Mouse (Mus musculus): ENCODE data around the gene Selenoi. TPM values are rescaled to one million over a fixed set of nuclear protein-coding genes. Genes with fewer than 3 reads are reported as not detected.

Gene Selenoi
- 69.2 TPM for polyA plus RNA-seq (2014; fragmentation: Illumina TruSeq; extraction: RNeasy Lipid Tissue Mini Kit (QIAGEN cat#74804); ENCODE audit: low read depth, low replicate concordance)

DNA sequence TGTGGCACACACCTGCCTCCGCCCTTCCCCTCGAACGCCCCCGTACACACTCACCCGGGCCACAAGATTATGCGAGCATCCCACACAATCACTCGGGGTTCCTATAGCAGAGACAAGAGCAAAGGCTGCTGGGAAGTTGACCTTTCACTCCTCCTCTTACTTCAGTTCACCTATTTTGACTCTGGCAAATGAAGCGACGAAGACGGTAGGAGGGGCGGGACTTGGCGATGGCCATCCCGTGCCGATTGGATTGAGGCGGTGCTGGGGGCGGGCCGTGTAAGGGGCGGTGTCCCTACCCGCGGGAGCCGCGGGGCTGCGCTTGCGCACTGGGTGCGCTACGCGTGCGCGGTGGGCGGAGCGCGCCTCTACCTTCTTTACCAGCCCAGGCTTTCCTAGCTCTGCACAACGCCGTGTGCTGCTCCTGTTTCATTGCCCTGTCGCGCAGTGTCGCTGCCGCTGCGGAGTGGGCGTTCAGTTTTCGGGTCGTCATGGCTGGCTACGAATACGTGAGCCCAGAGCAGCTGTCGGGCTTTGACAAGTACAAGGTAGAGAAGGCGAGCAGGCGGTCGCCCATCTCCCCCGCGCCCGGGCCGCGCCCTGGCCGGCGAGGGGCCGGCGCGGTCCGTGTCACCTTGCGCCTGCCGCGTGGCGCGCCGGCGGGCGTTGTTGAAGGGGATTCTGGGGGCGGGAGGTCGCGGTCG, at the start of gene Selenoi:
Gene Selenoi, plus strand, starts transcription at position 311 of the 701 bp plus-strand sequence.

DNA sequence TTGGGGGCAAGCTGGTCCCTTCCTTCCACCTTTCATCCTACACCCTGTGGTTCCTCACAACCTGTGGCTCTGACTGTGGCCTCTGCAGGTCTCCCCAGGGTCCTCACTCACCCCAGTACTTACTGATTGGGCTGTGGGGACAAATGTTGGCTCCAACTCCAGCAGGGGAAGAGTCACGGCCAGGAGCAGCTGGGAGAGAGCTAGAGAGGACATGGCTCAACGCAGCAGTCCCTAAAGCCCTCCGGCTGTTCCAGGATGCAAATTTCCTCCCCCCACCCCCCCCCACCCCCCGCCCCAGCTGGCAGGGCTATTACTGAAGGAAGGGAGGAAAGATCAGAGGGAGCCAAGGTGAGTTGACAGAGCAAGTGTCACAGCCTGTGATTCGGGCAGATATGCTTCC, 26.9 kb upstream of the Selenoi start, which contains the start of gene Adgrf3:
Gene Adgrf3, minus strand, starts transcription at position 230 of the 400 bp plus-strand sequence.

DNA sequence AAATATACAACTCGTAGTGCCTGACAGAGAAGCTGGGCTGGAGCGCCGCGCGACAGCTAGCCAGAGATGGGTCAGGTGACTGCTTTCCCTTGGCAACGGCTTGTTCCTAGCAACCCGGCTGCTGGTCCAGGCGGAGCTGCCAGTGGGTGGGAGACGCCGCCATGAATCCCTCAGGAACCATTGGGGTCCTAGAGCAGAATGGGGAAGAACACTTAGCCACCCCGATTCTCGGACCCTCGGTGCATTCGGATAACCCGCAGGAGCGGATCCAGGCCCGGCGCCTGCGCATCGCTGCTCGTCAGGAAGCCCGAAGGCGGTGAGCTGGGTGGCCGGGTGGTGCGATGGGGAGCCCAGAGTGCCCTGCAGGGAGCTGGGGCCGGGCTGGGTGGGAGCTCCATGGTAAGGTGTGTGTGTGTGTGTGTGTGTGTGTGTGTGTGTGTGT, 48.9 kb downstream of the Selenoi start, which contains the start of gene Drc1:
Gene Drc1, plus strand, starts transcription at position 98 of the 442 bp plus-strand sequence.

Other genes with a start within 250 kb of the Selenoi start
- gene Il6, start 219.5 kb upstream of the Selenoi start, polyA plus RNA-seq (2014; fragmentation: Illumina TruSeq; extraction: RNeasy Lipid Tissue Mini Kit (QIAGEN cat#74804); ENCODE audit: low read depth, low replicate concordance), result not detected
- gene Tyms, start 159.0 kb upstream of the Selenoi start, polyA plus RNA-seq (2014; fragmentation: Illumina TruSeq; extraction: RNeasy Lipid Tissue Mini Kit (QIAGEN cat#74804); ENCODE audit: low read depth, low replicate concordance), result 5.3 TPM
- 0.08 TPM for gene Garem2, start 127.4 kb upstream of the Selenoi start, polyA plus RNA-seq (2014; fragmentation: Illumina TruSeq; extraction: RNeasy Lipid Tissue Mini Kit (QIAGEN cat#74804); ENCODE audit: low read depth, low replicate concordance)
- gene 3110082J24Rik, start 126.5 kb upstream of the Selenoi start, polyA plus RNA-seq (2014; fragmentation: Illumina TruSeq; extraction: RNeasy Lipid Tissue Mini Kit (QIAGEN cat#74804); ENCODE audit: low read depth, low replicate concordance), result not detected
- gene Hadha, start 77.4 kb upstream of the Selenoi start, polyA plus RNA-seq (2014; fragmentation: Illumina TruSeq; extraction: RNeasy Lipid Tissue Mini Kit (QIAGEN cat#74804); ENCODE audit: low read depth, low replicate concordance), result 220 TPM
- gene Hadhb, start 77.3 kb upstream of the Selenoi start, polyA plus RNA-seq (2014; fragmentation: Illumina TruSeq; extraction: RNeasy Lipid Tissue Mini Kit (QIAGEN cat#74804); ENCODE audit: low read depth, low replicate concordance), result 337 TPM
- 4.8 TPM for gene Adgrf3, start 26.9 kb upstream of the Selenoi start, polyA plus RNA-seq (2014; fragmentation: Illumina TruSeq; extraction: RNeasy Lipid Tissue Mini Kit (QIAGEN cat#74804); ENCODE audit: low read depth, low replicate concordance)
- 61.7 TPM for gene Drc1, start 48.8 kb downstream of the Selenoi start, polyA plus RNA-seq (2014; fragmentation: Illumina TruSeq; extraction: RNeasy Lipid Tissue Mini Kit (QIAGEN cat#74804); ENCODE audit: low read depth, low replicate concordance)
- gene Otof, start 229.4 kb downstream of the Selenoi start, polyA plus RNA-seq (2014; fragmentation: Illumina TruSeq; extraction: RNeasy Lipid Tissue Mini Kit (QIAGEN cat#74804); ENCODE audit: low read depth, low replicate concordance), result not detected
- gene 1700001C02Rik, start 233.5 kb downstream of the Selenoi start, polyA plus RNA-seq (2014; fragmentation: Illumina TruSeq; extraction: RNeasy Lipid Tissue Mini Kit (QIAGEN cat#74804); ENCODE audit: low read depth, low replicate concordance), result 42.0 TPM

Measured in testis, adult 10 weeks (tissue).